Mouse (Mus musculus) CH12.LX (cell line): ENCODE measurements around the gene Hic1. TPM values are rescaled to one million over a fixed set of nuclear protein-coding genes. Genes with fewer than 3 reads are reported as not detected.

Experiments
- DNase-seq: peaks from one replicate; pipeline ENCODE4 v3.0.0-alpha.2; 2013; ENCODE audit errors: extremely low read depth
- H3K27ac ChIP-seq: 2 replicates; pipeline ENCODE4 v1.5.1; 2012; ENCODE audit warnings: low read depth, mild to moderate bottlenecking, control low read depth, moderate library complexity; ENCODE audit not compliant: insufficient read depth
- H3K27me3 ChIP-seq: replicated peaks from 2 replicates; pipeline ENCODE3; 2012; ENCODE audit warnings: inconsistent platforms
- H3K36me3 ChIP-seq, 2 experiments: replicated peaks in 1 of 2; 2 replicates each; pipeline versions ENCODE3 to v1.6.1; 2012; ENCODE audit warnings: inconsistent platforms in 1 of 2, low read length in 1 of 2, mild to moderate bottlenecking in 1 of 2, mixed read lengths in 1 of 2, moderate library complexity in 1 of 2; ENCODE audit not compliant: control insufficient read depth in 1 of 2, insufficient read depth in 1 of 2
- H3K4me1 ChIP-seq, 2 experiments: 2 replicates each; pipeline ENCODE4 v1.6.1; 2012; ENCODE audit warnings: inconsistent platforms in 1 of 2, moderate library complexity in 1 of 2; ENCODE audit not compliant: insufficient read depth in 2 of 2, control insufficient read depth in 1 of 2
- H3K4me2 ChIP-seq: 2 replicates; pipeline ENCODE4 v1.6.1; 2012; ENCODE audit warnings: low read depth, mild to moderate bottlenecking, control low read depth; ENCODE audit not compliant: poor library complexity, insufficient read depth, severe bottlenecking
- H3K4me3 ChIP-seq, 3 experiments: fragments of 150-350 bp in 1 of 3; sonication (generic) in 1 of 3; replicated peaks in 1 of 3; 2 replicates each; pipeline versions ENCODE3 to v1.5.1; 2011 to 2012; ENCODE audit warnings: low read depth in 2 of 3, low read length in 2 of 3, mild to moderate bottlenecking in 2 of 3, moderate library complexity in 2 of 3, control low read depth in 1 of 3, improper control_type of control experiment in 1 of 3, inconsistent platforms in 1 of 3, mixed read lengths in 1 of 3; ENCODE audit not compliant: poor library complexity in 1 of 3
- H3K79me2 ChIP-seq: replicated peaks from 2 replicates; pipeline ENCODE4 v1.6.1; 2012; ENCODE audit warnings: mild to moderate bottlenecking, moderate library complexity; ENCODE audit not compliant: control insufficient read depth, poor library complexity, insufficient read depth, severe bottlenecking; ENCODE audit errors: extremely low read depth
- H3K9ac ChIP-seq: 2 replicates; pipeline ENCODE4 v1.6.1; 2012; ENCODE audit warnings: low read depth, mild to moderate bottlenecking, control low read depth, moderate library complexity; ENCODE audit not compliant: insufficient read depth
- H3K9me3 ChIP-seq: replicated peaks from 2 replicates; pipeline ENCODE3; 2012; ENCODE audit warnings: low read length, inconsistent platforms, mixed read lengths
- BHLHE40 ChIP-seq: IDR thresholded peaks from 2 replicates; pipeline ENCODE4 v1.6.1; 2011; ENCODE audit warnings: mild to moderate bottlenecking, low read depth, low read length, improper control_type of control experiment
- CHD1 ChIP-seq: IDR thresholded peaks from 2 replicates; pipeline ENCODE4 v1.6.1; 2012; ENCODE audit warnings: low read depth, low read length, improper control_type of control experiment, inconsistent platforms
- CHD2 ChIP-seq: IDR thresholded peaks from 2 replicates; pipeline ENCODE4 v1.6.1; 2011; ENCODE audit warnings: low read length, improper control_type of control experiment
- CTCF ChIP-seq, 2 experiments: IDR thresholded peaks in 1 of 2; conservative IDR thresholded peaks in 1 of 2; 2 replicates each; pipeline ENCODE4 v1.5.1; 2011 to 2012; ENCODE audit warnings: low read depth in 2 of 2, low read length in 2 of 2, improper control_type of control experiment in 1 of 2, inconsistent platforms in 1 of 2, mild to moderate bottlenecking in 1 of 2, moderate library complexity in 1 of 2
- E2F4 ChIP-seq: IDR thresholded peaks from 2 replicates; pipeline ENCODE4 v1.6.1; 2011; ENCODE audit warnings: low read depth, low read length, improper control_type of control experiment; ENCODE audit not compliant: insufficient replicate concordance
- ELF1 ChIP-seq: IDR thresholded peaks from 2 replicates; pipeline ENCODE4 v1.6.1; 2014; ENCODE audit warnings: low read depth, mild to moderate bottlenecking, inconsistent platforms, low read length, improper control_type of control experiment
- EP300 ChIP-seq: IDR thresholded peaks from 2 replicates; pipeline ENCODE4 v1.6.1; 2011; ENCODE audit warnings: low read length, improper control_type of control experiment
- ETS1 ChIP-seq: conservative IDR thresholded peaks from 2 replicates; pipeline ENCODE4 v1.6.1; 2012; ENCODE audit warnings: low read depth, mild to moderate bottlenecking, inconsistent platforms, low read length, improper control_type of control experiment, moderate library complexity
- GABPA ChIP-seq: IDR thresholded peaks from 2 replicates; pipeline ENCODE4 v1.6.1; 2012; ENCODE audit warnings: low read depth, low read length, improper control_type of control experiment, inconsistent platforms; ENCODE audit not compliant: insufficient replicate concordance
- HCFC1 ChIP-seq: IDR thresholded peaks from 2 replicates; pipeline ENCODE4 v1.6.1; 2012; ENCODE audit warnings: low read depth, mild to moderate bottlenecking, inconsistent platforms, low read length, improper control_type of control experiment
- IRF4 ChIP-seq: IDR thresholded peaks from 2 replicates; pipeline ENCODE4 v1.6.1; 2014; ENCODE audit warnings: low read depth, mild to moderate bottlenecking, inconsistent platforms, low read length, improper control_type of control experiment
- JUN ChIP-seq: IDR thresholded peaks from 2 replicates; pipeline ENCODE4 v1.6.1; 2011; ENCODE audit warnings: low read depth, mild to moderate bottlenecking, low read length, improper control_type of control experiment, moderate library complexity; ENCODE audit not compliant: insufficient read depth
- JUND ChIP-seq: conservative IDR thresholded peaks from 2 replicates; pipeline ENCODE4 v1.6.1; 2011; ENCODE audit warnings: low read depth, low read length, improper control_type of control experiment
- KAT2A ChIP-seq: IDR thresholded peaks from 2 replicates; pipeline ENCODE4 v1.6.1; 2012; ENCODE audit warnings: low read length, improper control_type of control experiment, inconsistent platforms; ENCODE audit not compliant: insufficient replicate concordance
- MAFK ChIP-seq: IDR thresholded peaks from 2 replicates; pipeline ENCODE4 v1.6.1; 2011; ENCODE audit warnings: low read length, improper control_type of control experiment; ENCODE audit not compliant: insufficient replicate concordance
- MAX ChIP-seq: IDR thresholded peaks from 2 replicates; pipeline ENCODE4 v1.6.1; 2011; ENCODE audit warnings: low read length, improper control_type of control experiment
- MAZ ChIP-seq: IDR thresholded peaks from 2 replicates; pipeline ENCODE4 v1.6.1; 2012; ENCODE audit warnings: low read depth, mild to moderate bottlenecking, inconsistent platforms, low read length, improper control_type of control experiment, moderate library complexity
- MEF2A ChIP-seq: IDR thresholded peaks from 2 replicates; pipeline ENCODE4 v1.6.1; 2014; ENCODE audit warnings: low read depth, mild to moderate bottlenecking, inconsistent platforms, low read length, improper control_type of control experiment, borderline replicate concordance
- MXI1 ChIP-seq: IDR thresholded peaks from 2 replicates; pipeline ENCODE4 v1.6.1; 2011; ENCODE audit warnings: mild to moderate bottlenecking, low read depth, low read length, improper control_type of control experiment
- MYC ChIP-seq: IDR thresholded peaks from 2 replicates; pipeline ENCODE4 v1.6.1; 2011; ENCODE audit warnings: low read depth, mild to moderate bottlenecking, improper control_type of control experiment, low read length
- NELFE ChIP-seq: IDR thresholded peaks from 2 replicates; pipeline ENCODE4 v1.6.1; 2011; ENCODE audit warnings: low read depth, low read length, improper control_type of control experiment
- NRF1 ChIP-seq: IDR thresholded peaks from 2 replicates; pipeline ENCODE4 v1.6.1; 2014; ENCODE audit warnings: low read depth, mild to moderate bottlenecking, inconsistent platforms, low read length, improper control_type of control experiment, moderate library complexity
- PAX5 ChIP-seq: IDR thresholded peaks from 2 replicates; pipeline ENCODE4 v1.6.1; 2012; ENCODE audit warnings: low read length, inconsistent platforms, mixed read lengths
- POLR2A ChIP-seq: IDR thresholded peaks from 2 replicates; pipeline ENCODE4 v1.6.1; 2011; ENCODE audit warnings: low read depth, mild to moderate bottlenecking, improper control_type of control experiment, low read length
- POLR2AphosphoS2 ChIP-seq: IDR thresholded peaks from 2 replicates; pipeline ENCODE4 v1.6.1; 2011; ENCODE audit warnings: low read depth, low read length, improper control_type of control experiment
- RAD21 ChIP-seq: IDR thresholded peaks from 2 replicates; pipeline ENCODE4 v1.6.1; 2011; ENCODE audit warnings: low read depth, mild to moderate bottlenecking, low read length, improper control_type of control experiment, moderate library complexity
- RCOR1 ChIP-seq: conservative IDR thresholded peaks from 2 replicates; pipeline ENCODE4 v1.6.1; 2012; ENCODE audit warnings: low read depth, mild to moderate bottlenecking, inconsistent platforms, low read length, improper control_type of control experiment
- SIN3A ChIP-seq: IDR thresholded peaks from 2 replicates; pipeline ENCODE4 v1.6.1; 2012; ENCODE audit warnings: low read length, improper control_type of control experiment, inconsistent platforms
- SMC3 ChIP-seq: IDR thresholded peaks from 2 replicates; pipeline ENCODE4 v1.6.1; 2011; ENCODE audit warnings: low read depth, low read length, improper control_type of control experiment
- TBP ChIP-seq: conservative IDR thresholded peaks from 2 replicates; pipeline ENCODE4 v1.6.1; 2011; ENCODE audit warnings: low read depth, low read length, improper control_type of control experiment
- TCF12 ChIP-seq: IDR thresholded peaks from 2 replicates; pipeline ENCODE4 v1.6.1; 2014; ENCODE audit warnings: low read depth, mild to moderate bottlenecking, inconsistent platforms, low read length, improper control_type of control experiment
- UBTF ChIP-seq: IDR thresholded peaks from 2 replicates; pipeline ENCODE4 v1.6.1; 2012; ENCODE audit warnings: low read depth, mild to moderate bottlenecking, inconsistent platforms, low read length, improper control_type of control experiment, moderate library complexity
- USF1 ChIP-seq: IDR thresholded peaks from 2 replicates; pipeline ENCODE4 v1.6.1; 2014; ENCODE audit warnings: low read depth, mild to moderate bottlenecking, inconsistent platforms, low read length, improper control_type of control experiment
- USF2 ChIP-seq: conservative IDR thresholded peaks from 2 replicates; pipeline ENCODE4 v1.6.1; 2011; ENCODE audit warnings: low read depth, low read length, improper control_type of control experiment
- ZC3H11A ChIP-seq: IDR thresholded peaks from 2 replicates; pipeline ENCODE4 v1.6.1; 2012; ENCODE audit warnings: low read depth, mild to moderate bottlenecking, inconsistent platforms, low read length, improper control_type of control experiment
- ZKSCAN1 ChIP-seq: IDR thresholded peaks from 2 replicates; pipeline ENCODE4 v1.6.1; 2012; ENCODE audit warnings: low read depth, inconsistent platforms, low read length, improper control_type of control experiment, borderline replicate concordance
- ZMIZ1 ChIP-seq: IDR thresholded peaks from 2 replicates; pipeline ENCODE4 v1.6.1; 2012; ENCODE audit warnings: low read depth, mild to moderate bottlenecking, inconsistent platforms, low read length, improper control_type of control experiment
- ZNF384 ChIP-seq: IDR thresholded peaks from 2 replicates; pipeline ENCODE4 v1.6.1; 2012; ENCODE audit warnings: low read depth, low read length, improper control_type of control experiment, inconsistent platforms
- dilution Hi-C: fragments of 300-500 bp; cut with MboI; formaldehyde crosslinking; loops from 2 replicates; pipeline ENCODE4 v1.14.3; 2020; ENCODE audit warnings: low sequenced_read_pairs; ENCODE audit not compliant: extremely low pct_unique_long_range_greater_than_20kb, extremely low pct_ligation_motif_present
- in situ Hi-C: fragments of 300-500 bp; cut with MboI; formaldehyde crosslinking; loops from 3 replicates; pipeline ENCODE4 v1.14.3; 2019; ENCODE audit warnings: low sequenced_read_pairs, low pct_ligation_motif_present, low pct_unique_long_range_greater_than_20kb, mixed read lengths
- polyA plus RNA-seq: library from polyadenylated mRNA; unstranded; fragments of >175 nt; gene quantifications from 2 replicates; pipeline ENCODE4 v1.2.1, GENCODE M21; 2012; ENCODE audit warnings: low read depth; ENCODE audit not compliant: insufficient read length
- total RNA-seq, 2 experiments: library from RNA; depleted of rRNA; stranded (reverse); fragments of 300-350 nt in 1 of 2; fragments of >200 nt in 1 of 2; gene quantifications; 2 replicates each; pipeline ENCODE4 v1.2.3; 2012 to 2014

The Hic1 gene
- total and polyA plus RNA-seq, 3 experiments: 2.9 to 6.4 (median 5.7) TPM

DNA sequence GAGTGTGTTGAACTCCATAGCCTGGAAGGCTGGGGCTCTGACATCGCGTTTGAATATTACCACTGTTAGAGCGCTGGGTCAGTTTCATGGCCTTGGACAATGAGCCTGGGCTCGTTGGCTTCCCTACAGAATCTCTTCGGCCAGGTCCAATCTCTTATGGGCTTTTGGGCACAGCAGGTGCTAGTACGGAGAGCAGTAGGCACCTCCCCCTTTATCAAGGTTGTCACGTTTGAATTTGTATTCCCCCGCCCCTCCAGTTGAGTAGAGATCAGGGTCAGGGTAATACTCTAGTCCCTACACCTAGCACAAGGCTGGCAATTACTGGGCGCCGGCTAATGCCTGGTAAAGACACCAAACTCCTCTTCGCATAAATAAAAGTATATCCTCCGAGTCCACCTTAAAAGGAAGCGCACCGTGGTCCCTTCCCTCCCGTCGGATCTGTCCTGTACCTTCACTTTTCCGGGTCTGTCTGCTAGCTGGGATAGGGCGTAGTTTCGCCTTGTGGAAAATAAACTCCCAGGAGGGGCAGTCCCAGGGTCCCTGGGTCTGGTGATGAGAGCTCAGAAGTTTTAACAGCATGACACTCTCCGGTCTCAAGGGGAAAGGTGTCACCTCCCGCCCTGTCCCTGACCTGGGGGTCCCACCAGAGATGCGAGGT is 20.5 kb upstream of the Hic1 start:
- H3K36me3 ChIP-seq: peaks cover 3 to 24% of the 10 kb centered on the region in 2 experiments
- H3K4me2 ChIP-seq: peak overlapping the region; percentile 77
- peaks cover 30% of the 10 kb centered on the region for H3K27me3 ChIP-seq
- no peak overlapping the region for H3K27ac ChIP-seq
- H3K9ac ChIP-seq: peak overlapping the region; percentile 77
- DNase-seq: peak; percentile 48
- peak overlapping the region; percentile 69 to 100 (median 90) for H3K4me3 ChIP-seq
- H3K79me2 ChIP-seq: peaks cover 21% of the 10 kb centered on the region
- in situ Hi-C loops (loop anchor here (5.0 kb wide), 2 partner anchors 37 to 97 kb away; no protein-coding TSS in a partner anchor), dilution Hi-C loops (no loop called here)
- H3K9me3 ChIP-seq: peaks cover 8% of the 10 kb centered on the region
- TF ChIP-seq TCF12: no peak
- no peak for TF ChIP-seq RAD21
- TF ChIP-seq PAX5: no peak
- no peak for TF ChIP-seq SMC3
- no peak for TF ChIP-seq NELFE
- no peak for TF ChIP-seq ZC3H11A
- no peak for TF ChIP-seq MEF2A
- no peak for TF ChIP-seq MYC
- no peak for TF ChIP-seq POLR2AphosphoS2
- TF ChIP-seq MAZ: 0 out of 2 replicates have a peak, but pooled peaks have one; percentile 27
- TF ChIP-seq MXI1: no peak
- peak; percentile 61 for TF ChIP-seq BHLHE40
- no peak for TF ChIP-seq RCOR1
- TF ChIP-seq NRF1: no peak
- no peak for TF ChIP-seq CTCF (conservative IDR thresholded peaks at IDR 0.05 in 1 of 2, IDR thresholded peaks at IDR 0.05 in 1 of 2; ENCODE audit: low read depth in 2 of 2, low read length in 2 of 2)
- TF ChIP-seq ZNF384: no peak
- TF ChIP-seq SIN3A: no peak
- no peak for TF ChIP-seq CHD2
- no peak for TF ChIP-seq ETS1
- TF ChIP-seq ZMIZ1: no peak
- TF ChIP-seq KAT2A: no peak
- no peak; the same call in 1 of the 2 replicates for TF ChIP-seq HCFC1
- TF ChIP-seq CHD1: 0 out of 2 replicates have a peak, but pooled peaks have one; percentile 79
- no peak for TF ChIP-seq E2F4
- 0 out of 2 replicates have a peak, but pooled peaks have one; percentile 18 for TF ChIP-seq EP300
- no peak for TF ChIP-seq MAX
- TF ChIP-seq ZKSCAN1: no peak
- no peak for TF ChIP-seq JUND
- TF ChIP-seq TBP: no peak
- no peak for TF ChIP-seq USF1
- 0 out of 2 replicates have a peak, but pooled peaks have one; percentile 24 for TF ChIP-seq UBTF
- TF ChIP-seq IRF4: no peak
- no peak for TF ChIP-seq GABPA
- TF ChIP-seq MAFK: no peak
- TF ChIP-seq JUN: no peak
- no peak for TF ChIP-seq POLR2A
- no peak for TF ChIP-seq USF2
- TF ChIP-seq ELF1: no peak
- TF ChIP-seq, all 38 proteins: peak for 5
- H3K4me1 ChIP-seq: peaks cover 21 to 60% of the 10 kb centered on the region in 2 experiments
